Mouse (Mus musculus): ENCODE data around the gene Habp2. TPM values are rescaled to one million over a fixed set of nuclear protein-coding genes. Genes with fewer than 3 reads are reported as not detected.

Habp2 gene
- not detected for total RNA-seq (2021)

DNA sequence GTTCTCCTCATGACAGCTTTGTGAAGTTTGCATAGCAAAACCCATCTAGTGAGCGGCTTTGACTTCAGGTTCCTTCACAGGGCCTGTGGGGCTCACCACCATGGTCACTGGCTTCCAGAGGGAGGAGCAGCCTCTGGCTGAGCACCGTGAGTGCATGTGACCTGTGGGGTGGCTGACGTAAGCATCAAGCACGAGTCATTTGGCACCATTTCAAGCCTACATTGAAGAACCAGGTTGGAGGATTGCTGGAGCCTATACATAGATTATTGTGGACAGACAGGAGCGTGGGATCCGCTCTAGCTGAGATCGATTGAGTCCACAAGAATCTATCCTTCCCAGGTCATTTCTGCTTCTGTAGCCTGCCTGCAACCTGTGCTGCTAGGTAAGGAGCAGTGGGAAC lies at the start of gene Habp2:
Gene Habp2 (plus strand): TSS at position 272 of the 400 bp plus-strand sequence.
- no peak for DNase-seq

DNA sequence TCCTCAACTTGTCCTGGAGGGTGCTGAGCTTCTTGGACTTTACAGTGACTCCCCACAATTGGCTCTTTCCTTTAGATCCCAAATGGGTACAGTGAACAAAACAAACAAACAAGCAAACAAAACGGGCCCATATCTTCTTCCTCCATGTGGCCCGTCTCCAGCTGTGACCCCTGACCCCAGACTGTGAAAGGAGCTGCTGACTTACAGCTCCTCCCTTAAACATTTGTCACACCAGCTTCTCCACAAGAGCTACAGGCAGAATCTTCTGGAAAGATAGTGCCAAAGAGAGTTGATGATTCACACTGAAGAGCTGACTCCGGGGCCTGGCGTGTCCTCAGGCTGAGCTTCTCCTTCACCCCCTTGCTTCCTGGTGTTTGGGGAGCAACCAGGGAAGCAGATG lies 48.4 kb upstream of the Habp2 start:
- no peak for DNase-seq

DNA sequence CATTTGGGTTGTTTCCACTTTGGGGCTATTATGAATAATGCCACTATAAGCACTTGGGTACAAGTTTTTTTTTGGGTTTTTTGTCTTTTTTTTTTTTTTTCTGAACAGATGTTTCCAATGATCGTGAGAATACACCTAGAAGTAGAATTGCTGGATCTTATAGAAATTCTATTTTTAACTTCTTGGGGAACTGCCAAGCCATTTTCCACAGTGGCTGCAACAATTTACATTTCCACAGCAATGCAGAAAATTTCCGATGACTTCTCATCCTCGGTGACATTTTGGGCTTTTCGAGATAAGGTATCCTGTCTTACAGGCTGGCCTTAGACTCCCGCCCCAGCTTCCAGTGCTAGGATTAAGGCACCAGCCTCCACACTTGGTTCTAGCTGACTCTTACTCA lies 41.7 kb upstream of the Habp2 start:
- no peak for DNase-seq

DNA sequence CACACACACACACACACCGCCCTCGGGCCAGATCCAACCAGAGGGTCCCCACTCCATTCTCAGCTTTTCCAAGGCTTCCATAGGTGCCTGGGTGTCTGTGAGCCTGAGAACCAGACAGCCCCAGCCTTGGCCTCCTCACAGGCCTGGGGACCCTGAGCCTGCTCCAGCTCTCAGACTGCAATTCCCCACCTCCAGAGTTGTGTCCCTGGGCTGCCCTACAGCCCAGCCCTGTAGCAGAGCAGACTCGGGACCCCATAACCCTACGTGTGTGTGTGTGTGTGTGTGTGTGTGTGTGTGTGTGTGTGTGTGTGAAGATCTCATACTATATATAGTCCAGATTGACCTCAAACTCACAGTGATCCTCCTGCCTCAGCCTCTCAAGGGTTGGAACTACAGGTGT lies 34.1 kb upstream of the Habp2 start:
- DNase-seq = no peak

DNA sequence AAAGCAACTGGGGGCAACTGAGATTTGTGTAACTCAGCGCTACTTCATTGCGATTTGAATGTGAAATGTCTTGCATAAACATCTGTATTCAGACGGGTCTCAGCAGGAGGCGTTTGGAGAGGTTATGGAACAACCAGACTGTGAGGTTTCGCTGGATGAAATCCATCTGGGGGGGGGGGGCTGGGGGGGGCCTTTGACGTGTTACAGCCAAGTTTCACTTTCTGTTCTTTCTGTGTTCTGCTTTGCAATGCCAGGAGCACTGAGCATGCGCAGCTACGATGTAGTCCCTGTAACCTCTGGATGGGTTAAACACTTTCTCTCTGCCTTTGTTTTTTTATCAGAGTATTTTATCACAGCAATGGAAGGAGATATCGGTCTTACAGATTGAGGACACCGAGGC lies 33.7 kb upstream of the Habp2 start:
- no peak for DNase-seq

DNA sequence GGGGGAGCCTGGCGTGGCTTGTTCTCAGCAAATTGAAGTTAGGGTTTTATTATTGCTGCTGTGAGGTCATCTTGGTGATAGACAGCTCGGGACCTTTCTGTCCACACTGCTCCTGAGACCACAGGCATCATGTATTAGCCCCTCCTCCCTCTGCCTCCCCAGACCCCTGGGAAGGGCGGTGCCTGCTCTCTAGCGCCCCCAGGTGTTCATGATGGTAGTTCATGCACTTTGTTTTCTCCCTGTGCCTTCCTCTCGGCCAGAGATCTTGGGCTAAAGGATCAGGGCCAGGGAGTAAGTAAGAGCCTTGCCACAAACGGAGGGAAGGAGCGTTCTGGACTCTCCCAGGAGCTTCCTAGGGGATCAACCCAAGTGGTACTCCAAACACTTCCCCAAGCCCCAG lies 32.2 kb upstream of the Habp2 start:
- no peak for DNase-seq

DNA sequence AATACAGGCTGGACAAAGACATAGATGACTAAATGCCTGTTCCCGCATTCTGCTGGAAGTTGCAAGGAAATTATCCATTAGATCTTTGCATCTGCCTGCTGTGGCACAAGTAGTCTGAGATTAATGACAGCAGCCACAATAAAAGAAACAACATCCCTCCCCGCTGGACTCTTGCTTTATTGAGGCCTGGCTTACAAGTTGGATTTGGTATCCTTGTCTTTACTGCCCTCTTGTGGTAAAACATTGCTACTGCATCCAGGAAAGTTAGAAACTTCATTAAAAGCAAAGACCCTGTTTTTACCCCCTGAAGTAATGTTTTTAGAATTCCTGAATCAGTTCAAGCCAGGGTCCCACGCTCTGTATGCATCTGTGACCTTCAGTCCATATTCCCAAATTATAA lies 31.4 kb upstream of the Habp2 start:
- DNase-seq = no peak

DNA sequence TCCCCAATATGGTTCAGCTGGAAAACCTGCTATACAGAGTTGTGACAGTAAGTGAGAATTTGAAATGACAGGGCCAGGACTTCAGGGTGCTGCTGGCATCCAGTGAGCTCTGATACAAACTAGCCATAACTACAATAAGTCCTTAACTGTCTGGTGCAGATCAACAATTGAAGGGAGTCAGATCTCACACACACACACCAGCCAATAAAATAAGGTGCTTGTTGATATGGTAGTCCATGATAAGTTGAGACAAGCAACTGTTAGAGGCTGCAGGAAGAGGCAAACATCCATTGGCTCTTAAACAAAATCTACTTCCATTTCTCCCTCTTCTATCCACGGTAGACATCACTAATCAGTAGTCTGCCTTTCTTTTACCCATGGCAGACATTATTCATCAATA lies 30.7 kb upstream of the Habp2 start:
- no peak for DNase-seq

DNA sequence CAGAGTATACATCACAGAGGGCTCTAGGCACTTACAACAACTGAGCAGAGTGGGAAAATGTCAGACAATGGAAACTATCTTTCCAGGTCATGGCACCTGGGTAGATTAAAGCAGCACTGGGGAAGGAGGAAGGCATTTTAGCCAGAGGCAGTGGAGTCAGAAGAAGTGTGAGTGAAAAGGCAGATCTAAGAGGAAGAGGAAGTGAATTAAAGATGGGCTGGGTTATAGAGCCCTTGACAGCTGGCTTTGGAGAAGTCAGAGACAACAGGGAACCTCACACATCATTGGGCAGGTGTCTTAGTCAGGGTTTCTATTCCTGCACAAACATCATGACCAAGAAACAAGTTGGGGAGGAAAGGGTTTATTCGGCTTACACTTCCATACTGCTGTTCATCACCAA lies 30.2 kb upstream of the Habp2 start:
- no peak for DNase-seq

DNA sequence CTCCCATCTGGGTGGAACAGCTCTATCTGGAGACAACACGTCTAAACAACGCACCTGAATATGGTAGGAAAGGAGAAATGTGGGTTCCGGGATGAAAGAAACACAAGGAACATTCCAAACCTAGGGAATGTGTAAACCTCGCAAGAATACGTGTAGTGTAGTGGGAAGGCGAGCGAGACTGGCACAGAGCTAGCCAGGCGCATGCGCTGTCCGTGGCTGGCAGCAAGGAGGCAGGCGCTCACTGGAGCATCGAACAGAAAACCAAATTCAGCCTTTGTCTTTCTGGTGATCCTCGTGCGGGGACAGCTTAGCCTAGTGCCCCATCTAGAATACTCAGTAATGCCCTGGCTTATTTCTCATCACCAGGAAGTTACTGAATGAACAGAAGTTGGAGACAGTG lies 23.2 kb upstream of the Habp2 start:
- DNase-seq = no peak

DNA sequence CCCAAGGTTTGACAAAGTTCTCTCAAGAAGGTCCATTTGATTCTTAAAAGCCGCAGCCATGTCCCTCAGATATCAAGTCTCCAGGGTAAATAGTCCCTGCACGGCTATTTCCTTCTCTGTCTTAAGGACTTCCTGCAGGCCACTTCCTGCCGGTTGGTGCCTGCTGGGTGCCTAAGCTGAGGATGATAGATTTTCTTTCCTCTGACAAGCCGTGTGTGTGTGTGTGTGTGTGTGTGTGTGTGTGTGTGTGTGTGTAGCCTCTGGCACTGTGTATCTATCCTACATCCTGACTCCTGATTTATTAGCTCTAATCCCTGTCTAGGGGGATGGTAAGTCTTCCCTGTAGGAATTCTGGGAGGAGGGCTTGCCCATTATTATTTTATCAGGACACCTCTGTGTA lies 22.8 kb upstream of the Habp2 start:
- DNase-seq = no peak

DNA sequence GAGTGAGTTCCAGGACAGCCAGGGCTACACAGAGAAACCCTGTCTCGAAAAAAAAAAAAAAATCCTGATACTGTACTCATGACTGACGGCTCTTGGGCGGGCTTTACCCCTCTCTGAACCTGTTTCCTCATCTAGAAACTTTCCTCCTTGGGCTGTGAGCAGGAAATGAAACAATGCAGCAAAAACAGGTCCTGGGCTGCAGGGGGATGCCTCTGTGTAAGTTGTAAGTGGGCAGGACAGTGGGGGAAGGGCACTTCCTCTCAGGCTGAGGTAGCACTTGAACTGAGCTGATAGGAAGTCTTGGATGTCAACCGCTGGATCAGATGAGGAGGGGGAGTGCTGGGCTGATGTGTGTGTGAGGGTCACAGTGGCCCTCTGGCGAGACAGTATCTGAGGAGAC lies 21.8 kb upstream of the Habp2 start:
- DNase-seq = no peak

DNA sequence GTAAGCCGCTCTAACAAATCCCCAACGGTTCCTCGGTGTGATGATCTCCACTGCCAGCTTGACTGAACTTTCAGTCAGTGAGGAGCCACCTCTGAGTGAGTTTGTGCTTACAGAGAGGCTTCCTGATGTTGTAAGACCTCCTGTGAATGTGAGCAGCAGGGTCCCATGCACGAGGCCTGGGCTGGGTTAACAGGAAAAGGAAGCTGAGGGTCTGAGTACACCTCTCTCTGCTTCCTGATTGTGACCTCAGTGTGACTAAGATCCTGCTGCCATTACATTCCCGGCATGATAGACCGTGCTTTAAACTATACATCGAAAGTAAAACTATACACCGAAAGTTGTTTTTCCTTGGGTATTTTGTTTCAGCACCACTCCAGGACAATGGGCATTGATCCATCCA lies 14.9 kb upstream of the Habp2 start:
- DNase-seq = no peak

DNA sequence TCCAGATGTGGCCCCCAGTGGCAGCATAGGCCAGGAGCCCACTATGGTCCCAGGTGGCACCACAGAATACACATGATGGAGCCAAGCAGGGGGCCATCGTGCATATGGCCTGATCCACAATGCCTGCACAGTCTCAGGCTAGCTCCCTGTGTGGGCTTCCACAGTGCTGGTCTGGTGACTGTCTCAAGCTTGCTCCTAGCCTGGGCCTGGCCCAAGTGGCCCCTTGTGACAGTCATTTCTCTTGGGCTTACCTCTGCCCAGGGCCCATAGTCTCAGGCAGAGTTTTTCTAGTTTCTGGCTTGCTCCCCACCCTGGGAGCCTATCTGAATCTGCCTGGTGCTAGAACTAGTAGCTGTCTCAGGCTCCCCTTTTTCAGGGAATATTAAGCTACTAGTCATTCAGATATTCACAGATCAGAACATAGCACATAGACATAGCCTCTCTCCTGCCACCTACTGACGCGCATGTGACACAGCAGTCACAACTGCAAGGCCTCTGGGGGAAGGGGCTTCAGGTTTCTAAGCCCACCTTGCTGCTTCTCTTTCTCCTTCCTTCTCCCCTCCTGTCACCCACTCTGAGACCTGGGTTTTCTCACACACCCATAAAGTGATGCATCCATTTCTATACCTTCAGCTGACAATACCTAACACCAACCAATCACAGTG lies 9.7 kb upstream of the Habp2 start:
- DNase-seq = no peak

DNA sequence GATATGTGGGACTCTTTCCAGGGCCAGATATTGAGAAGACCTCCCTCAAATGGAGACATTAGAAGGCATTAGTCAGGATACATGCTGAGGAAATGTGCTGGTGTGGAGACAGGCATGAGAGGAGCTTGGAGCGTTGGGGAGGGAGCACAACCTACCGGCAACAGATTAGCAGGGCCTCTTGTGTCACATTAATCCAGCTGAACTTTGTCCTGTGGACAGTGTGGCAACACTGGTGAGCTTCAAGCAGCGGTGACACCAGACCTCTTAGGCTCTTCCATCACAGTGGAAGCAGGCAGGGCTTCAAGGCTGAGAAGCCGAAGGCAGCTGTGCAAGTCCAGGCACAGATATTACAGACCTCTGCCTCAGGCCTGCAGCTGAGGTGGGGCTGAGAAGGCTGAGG lies 9.0 kb upstream of the Habp2 start:
- DNase-seq = no peak

DNA sequence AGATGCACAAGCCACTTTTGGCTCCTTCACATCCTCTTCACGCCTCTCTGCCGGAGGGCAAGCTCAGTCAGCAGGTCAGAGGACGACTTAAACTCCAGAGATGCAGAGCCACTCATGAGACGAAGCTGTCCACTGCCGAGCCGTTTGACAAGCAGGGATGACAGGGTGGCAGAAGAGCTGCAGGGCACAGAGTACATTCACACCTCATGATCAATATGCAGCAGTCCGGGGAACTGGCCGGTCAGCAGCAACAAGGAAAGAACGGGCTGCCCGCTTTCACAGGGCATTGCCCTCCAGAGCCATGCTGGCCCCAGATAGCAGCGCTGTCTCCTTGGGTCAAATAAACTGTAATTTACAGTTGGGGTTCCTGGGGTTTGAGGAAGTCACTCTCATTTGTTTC lies 8.6 kb upstream of the Habp2 start:
- no peak for DNase-seq

DNA sequence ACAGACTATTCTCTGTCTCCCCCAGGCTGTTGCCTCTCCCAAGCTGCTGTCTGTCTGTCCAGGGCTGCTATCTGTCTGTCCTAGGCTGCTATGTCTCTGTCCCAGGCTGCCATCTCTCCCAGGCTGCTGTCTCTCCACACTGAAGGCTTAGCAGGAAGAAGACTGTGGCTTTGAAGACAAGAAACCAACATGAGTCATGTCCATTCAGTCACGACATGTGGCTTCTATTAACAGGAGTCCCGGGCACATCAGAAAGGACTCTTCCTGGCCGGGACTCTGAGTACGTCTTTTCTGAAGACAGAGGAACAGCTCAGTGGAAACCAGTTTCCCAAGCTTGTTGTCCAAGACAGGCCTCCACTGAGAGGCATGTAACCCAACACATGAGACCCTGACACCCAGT lies 1.7 kb upstream of the Habp2 start:
- no peak for DNase-seq

DNA sequence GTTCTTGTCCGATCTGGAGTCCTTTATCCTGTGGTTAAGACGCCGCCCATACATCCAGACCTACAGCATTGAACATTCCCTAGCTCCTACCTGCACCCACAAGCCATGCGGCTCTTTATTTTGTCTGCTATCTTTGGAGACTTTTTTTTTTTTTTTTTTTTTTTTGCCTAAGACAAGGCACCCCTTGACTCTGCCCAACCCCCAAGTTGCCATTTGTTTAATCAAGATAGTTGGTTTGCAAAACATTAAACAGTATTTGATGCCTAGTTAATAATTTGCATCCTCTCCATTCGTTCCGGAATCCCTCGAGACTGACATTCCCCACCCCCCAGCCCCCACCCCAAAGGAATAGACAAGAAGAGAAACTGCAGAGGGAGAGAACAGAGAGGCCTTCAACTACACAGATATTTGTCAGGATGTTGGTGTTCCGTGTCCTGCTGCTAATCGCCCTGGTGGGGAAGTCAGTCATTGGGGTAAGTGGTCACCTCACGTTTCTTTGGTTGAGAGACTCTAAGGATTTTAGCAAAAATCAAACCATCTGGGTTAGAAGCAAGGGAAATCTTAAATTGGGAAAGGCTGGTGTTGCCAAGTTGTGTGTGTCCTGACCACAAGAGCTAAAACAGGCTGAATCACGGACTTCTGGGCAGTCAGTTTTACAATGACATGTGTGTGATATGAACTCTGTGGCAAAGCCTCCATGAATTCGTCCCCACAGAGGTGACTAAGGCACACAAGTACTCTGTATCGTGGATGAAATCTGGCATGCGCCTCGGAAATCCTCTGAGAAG lies 837 bp downstream of the Habp2 start:
- DNase-seq = no peak

DNA sequence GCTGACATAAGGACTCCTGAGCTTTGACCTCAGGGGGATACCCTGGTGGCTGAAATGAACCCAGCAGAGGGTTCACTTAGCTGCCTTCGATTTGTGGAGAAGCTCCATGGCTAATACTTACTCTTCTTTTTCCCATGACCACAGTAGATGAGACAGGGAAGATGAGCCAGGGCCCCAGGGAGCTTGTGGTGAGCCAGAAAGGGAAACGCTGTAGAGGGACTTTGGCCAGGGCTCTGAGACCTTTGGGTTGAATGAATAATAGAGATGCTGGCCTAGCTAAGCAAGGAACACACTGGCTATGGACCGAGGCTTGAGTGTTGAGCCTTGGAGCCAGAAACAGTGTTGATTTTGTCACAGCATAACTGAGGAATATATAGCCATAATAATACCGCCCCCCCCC lies 1.5 kb downstream of the Habp2 start:
- DNase-seq = no peak

DNA sequence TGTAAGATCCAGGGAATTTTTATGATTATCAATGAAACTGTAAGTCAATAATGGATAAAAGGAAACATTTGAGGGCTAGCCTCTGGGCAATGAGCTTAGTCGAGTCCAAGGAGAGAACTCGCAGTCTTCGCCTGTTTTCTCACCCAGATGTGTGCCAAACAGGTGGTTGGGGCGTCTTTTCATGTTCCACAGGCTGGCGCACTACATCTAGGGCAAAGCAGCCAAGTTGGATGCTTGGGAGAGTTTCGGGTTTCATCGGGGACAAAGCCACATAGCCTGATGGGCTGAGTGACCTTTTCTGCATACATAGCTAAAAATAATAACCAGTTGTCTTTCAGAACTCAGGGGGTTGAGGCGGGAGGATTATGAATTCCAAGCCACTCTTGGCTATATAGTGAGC lies 2.7 kb downstream of the Habp2 start:
- DNase-seq = no peak

DNA sequence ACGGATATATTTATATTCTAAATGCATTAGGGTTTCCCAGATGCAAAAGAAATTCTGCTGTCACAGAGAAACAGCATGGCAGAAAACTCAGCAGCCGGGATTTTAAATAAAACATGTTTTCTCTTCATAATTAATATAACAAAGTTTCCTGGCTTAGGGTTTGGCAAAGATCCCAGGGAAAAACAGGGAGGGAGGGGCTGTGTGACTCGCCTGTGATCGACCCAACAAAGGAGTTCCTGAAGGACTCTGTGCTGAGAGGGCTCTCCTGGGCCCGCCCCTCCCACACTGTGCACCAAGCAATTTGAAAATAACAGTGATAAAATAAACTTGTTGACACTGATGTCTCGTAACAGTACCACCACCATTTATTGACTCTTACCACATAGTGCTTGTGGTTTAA lies 5.0 kb downstream of the Habp2 start:
- no peak for DNase-seq

DNA sequence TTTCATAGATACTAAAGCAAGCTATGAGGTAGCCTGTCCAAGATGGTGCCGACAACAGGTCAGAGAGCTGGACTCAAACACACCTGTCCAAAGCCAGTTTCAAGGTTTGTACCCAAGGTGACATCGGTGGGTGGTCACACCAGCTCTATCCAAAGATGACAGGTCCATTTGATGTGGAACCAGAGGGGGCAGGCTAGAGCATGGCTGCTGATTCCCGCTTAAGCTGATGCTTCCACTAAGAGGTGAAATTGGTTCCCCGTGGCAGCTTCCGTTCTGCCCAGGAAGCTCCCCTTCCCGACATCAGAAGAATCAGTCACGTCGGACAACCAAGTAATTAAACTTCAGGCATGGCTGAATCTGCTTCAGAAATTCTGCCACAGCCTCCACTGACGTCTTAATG lies 5.4 kb downstream of the Habp2 start:
- no peak for DNase-seq

DNA sequence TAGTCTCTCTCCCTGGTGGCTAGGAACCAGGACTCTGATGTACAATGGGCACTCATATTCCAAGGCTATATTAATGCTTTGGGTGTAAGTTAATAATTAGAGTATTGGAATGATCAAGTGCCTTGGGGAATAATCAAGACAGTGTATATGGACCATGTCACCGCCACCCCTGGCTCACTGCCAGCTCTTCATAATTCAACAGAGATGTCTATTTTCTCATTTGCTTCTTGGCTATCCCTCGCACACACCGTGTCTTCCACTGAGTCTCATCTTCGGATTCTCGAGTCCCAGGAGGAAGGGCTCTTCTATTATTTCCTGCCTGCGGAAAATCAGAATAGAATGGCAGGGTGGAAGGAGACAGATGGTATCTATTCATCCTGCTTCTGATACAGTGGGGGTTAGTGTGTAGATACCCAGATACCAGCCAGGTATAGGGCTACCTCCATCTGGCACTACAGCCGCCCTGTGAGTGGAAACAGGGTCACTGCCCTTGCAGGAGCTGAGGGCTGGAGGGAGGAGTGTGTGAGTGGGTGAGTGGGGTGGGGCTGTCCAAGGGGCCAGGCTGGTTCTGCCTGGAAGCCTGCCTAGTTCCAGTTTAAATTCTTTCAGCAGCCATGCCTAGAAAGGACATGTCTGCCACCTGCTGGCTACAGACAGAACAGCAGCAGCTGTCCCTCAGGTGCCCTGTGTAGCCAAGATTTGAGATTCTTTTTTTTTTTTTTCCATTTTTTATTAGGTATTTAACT lies 7.9 kb downstream of the Habp2 start:
- peak; percentile 59 to 69 for DNase-seq

DNA sequence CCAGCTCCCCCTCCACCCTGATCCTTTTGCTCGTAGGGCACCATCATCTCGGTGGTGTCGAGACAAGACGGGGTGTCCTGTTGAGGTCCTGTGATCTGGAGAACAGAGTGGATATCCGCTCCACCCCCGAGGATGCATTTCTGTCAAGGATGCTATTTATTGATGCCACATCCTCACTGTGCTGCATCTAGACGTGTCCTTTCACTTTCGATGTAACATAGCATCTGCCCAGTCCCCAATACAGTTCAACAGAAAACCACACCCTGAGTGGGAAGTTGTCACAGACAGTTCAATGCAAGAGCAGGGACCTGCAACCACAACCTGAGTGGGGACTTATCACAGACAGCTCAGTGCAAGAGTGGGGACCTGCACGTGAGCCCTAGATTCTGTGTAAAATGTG lies 9.7 kb downstream of the Habp2 start:
- no peak for DNase-seq
